Mouse (Mus musculus): Measurements from ENCODE around the gene Palm2. TPM values are rescaled to one million over a fixed set of nuclear protein-coding genes. Genes with fewer than 3 reads are reported as not detected.

Palm2 gene
- total RNA-seq, 2 experiments from 2014 or later: 63.4 to 65.6 TPM

GRCm38 (mm10) chr4:57568268-57569068 is 134.4 kb downstream of the Palm2 start:
- DNase-seq (ENCODE audit: low spot score in 2 of 2): no peak

DNA sequence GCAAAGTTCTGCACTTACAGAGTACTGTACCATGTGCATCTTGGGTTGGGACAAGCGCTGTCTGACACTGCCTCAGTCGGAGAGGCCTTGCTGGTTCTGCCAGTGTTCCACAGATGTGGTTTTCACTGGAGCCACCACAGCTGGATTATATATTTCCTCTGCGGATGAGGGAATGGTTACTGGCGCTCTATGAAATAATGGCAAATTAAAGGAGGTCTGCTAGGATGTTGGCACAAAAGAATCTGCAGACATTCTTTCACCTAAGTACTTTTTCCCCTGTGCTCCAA is 135.0 kb downstream of the Palm2 start:
- no peak for DNase-seq (ENCODE audit: low spot score in 2 of 2)

DNA sequence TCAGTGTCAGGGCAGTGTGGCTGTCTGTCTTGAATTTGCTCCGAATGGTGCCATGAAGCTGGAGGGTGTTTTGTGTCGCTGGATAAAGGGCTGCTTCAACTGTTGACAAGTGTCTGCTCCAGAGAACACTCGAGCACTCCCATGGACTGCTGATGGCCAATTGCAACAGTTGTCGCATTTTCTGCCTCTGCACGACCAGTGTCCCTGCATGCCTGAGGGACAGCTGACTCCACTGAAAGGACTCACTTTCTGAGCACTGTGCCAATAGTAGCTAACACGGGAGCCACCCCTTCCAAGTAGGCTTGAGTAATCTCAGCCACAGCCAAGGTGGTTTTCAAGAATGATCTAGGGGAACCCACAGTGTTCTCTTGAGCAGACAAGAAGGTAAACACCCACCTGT is 135.7 kb downstream of the Palm2 start:
- DNase-seq (ENCODE audit: low spot score in 2 of 2): no peak

GRCm38 (mm10) chr4:57570229-57570628 is 136.2 kb downstream of the Palm2 start:
- DNase-seq (ENCODE audit: low spot score in 2 of 2): no peak

- no peak for DNase-seq (ENCODE audit: low spot score in 2 of 2)
Measured at GRCm38 (mm10) chr4:57574181-57574580, 140.1 kb downstream of the Palm2 start.

GRCm38 (mm10) chr4:57574646-57575045 is 140.6 kb downstream of the Palm2 start:
- DNase-seq (ENCODE audit: low spot score in 2 of 2): no peak

- no peak for DNase-seq (ENCODE audit: low spot score in 2 of 2)
Measured at GRCm38 (mm10) chr4:57575686-57576085, 141.6 kb downstream of the Palm2 start.

DNA sequence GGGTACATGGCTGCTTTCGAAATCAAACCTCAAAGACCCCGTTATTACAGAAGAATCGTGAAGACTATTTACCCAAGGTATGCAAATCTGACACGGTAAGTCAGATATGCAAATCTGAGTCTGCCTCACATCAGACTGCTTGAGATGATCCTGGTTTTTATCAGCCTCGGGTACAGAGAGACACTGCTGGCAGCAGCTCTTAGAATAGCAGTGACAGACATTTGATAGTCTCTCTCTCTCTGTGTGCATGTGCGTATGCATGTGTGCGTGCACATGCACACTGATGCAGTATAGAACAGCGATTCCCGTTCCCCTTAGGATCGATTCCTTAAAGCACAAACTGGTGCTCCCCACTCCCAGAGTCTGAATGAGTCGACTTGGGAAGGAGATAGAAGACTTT is 142.0 kb downstream of the Palm2 start:
- no peak for DNase-seq (ENCODE audit: low spot score in 2 of 2)

GRCm38 (mm10) chr4:57579683-57580082 is 145.6 kb downstream of the Palm2 start:
- DNase-seq (ENCODE audit: low spot score in 2 of 2): no peak

- DNase-seq (ENCODE audit: low spot score in 2 of 2): no peak
Measured at GRCm38 (mm10) chr4:57585281-57585800, 151.3 kb downstream of the Palm2 start.

GRCm38 (mm10) chr4:57586933-57587658 is 153.0 kb downstream of the Palm2 start:
- no peak for DNase-seq (ENCODE audit: low spot score in 2 of 2)

DNA sequence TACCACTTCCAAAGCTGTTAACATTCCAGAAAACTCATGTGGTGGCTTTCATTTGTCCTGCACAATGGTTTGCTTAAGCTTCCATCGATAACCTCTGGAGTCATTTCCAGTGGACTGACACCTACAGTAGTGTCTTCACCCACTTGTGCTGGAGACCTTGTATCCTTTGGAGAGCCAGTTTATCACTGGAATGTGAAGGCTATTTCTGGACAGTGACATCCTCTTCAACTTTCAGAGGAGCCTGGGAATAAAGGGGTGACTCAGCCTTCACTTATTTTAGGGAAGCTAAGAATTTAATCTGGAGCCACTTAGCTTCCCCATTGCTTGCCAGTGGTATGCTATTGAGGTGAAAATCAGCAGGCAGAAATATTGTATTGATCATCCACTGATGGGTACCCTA is 154.3 kb downstream of the Palm2 start:
- no peak for DNase-seq (ENCODE audit: low spot score in 2 of 2)

DNA sequence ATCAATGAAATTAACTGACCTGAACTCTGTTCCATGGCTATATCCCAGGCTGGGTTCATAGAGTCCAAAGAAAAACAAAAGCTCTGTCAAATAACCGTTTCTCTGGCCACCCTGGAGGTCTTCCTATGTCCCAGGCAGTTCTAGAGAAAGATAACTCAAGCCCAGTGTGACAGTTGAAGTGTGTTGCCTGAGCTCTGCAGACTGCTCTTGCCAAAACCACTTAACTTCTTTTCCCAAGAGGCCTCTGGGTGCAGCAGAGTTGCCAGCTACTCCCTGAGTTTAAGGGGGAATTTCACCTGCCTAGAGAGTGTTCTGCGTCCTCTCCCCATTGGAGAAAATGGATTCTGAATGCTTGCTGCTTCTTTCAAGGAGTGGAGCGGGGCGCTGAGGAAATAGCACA is 158.7 kb downstream of the Palm2 start:
- no peak for DNase-seq (ENCODE audit: low spot score in 2 of 2)

DNA sequence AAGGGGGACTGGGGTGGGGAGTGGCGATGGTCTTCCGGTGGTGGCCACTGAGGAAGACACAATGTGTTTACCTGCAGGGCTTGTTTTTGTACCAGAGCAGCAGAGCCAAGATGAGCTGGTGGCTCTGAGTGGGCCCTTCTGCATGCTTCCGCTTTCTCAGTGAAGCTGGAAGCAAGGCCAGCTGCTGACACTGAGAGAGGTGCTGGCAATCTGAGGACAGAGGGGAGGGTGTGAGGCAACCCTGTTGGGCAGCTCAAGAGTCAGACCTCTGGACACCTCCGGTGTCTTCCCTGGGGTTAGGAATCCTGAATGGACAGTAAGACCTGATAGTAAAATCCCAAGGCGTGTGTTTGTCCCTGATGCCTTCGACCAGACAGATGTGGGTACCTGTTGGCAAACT is 165.9 kb downstream of the Palm2 start:
- no peak for DNase-seq (ENCODE audit: low spot score in 2 of 2)

DNA sequence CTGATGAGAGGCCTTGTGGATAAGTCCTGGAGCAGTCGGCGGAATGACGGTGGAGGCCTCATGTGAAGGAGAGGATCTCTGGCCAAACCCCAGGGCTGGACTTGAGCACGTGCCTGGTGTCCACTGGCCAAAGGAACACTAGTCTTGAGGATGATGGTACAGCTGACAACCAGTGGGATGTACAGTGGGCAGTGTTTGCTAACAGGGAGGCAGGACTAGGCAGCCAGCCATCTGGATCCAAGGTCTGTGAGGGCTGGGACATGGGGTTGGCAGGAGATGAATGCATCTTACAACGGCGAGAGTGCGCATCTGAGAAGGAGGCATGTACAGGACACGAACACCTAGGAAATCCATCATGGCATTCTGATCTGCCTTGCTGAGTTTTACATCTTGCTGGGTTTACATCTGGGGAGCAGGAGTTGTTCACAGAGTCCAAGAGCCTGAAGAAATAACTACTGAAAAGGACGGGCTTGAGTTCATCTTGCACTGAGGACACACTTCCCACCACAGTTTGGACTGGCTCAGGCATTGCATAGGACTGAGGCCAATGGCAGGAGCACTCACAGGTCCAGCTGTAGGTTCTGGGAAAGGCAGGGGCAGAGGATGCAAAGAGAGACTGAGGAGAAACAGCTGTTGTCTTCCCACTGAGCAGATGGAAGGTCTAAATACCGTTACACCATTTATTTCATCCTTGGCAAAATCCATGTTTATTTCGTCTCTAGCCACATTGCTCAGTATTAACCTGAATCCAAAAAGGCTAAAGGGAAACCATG is 166.8 kb downstream of the Palm2 start:
- no peak for DNase-seq (ENCODE audit: low spot score in 2 of 2)

GRCm38 (mm10) chr4:57601458-57601835 is 167.4 kb downstream of the Palm2 start:
- no peak for DNase-seq (ENCODE audit: low spot score in 2 of 2)

GRCm38 (mm10) chr4:57601903-57602617 is 168.0 kb downstream of the Palm2 start:
- no peak for DNase-seq (ENCODE audit: low spot score in 2 of 2)

DNA sequence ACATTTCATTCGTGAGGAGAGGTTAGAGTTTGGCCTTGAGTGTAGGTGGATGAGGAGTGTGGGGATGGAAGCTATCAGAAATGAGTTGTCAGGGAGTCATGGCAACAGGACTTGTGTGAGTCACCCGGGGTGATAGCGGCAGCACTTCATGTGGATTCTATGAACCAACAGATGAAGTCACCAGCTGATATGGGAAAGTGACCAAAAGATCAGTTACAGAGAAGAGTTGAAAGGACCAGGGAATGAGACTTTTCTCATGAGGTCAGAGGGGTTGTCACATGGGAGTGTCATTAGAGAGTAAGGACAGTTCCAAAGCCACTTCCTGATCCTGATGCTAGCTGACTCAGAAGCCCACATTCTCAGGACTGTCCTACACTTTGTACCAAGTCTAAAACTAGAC is 172.2 kb downstream of the Palm2 start:
- no peak for DNase-seq (ENCODE audit: low spot score in 2 of 2)

- DNase-seq (ENCODE audit: low spot score in 2 of 2): peak; percentile 90 to 98
Measured at GRCm38 (mm10) chr4:57607247-57607942, 173.3 kb downstream of the Palm2 start.

DNA sequence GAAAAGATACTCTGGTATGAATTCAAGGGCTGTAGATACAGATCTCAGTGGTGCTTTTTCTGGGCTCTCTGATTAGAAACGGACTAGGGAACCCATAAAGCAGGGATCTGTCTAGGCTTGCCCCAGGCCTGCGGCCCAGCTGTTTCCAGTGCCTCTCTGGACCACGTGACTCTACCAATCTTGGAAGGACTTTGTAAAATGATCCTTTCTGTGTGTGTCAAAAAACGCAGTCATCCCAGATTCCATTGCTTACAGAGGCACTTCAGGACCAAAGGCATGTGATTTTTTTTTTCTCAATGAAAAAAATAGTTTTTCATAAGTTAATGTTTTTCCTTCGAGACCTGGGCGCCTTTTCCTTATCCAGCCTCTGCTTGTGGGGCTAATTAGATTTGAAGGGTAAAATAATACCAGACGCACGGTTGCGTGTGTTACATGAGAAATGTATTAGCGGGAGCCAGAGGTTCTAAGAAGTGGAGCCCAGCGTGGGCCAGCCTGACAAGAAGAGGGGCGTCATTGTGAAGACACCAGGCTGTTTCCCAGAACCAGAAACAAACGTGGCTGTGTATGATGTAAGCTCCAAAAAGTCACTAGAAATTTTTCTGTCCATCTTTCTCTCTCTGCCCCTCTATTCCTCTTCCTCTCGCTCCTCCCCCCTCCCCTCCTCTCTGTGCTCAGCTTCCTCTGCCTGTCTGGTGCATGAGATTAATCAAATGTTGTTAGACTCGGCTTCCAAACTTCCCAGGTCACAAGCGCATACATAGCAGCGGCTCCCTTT is 177.4 kb downstream of the Palm2 start:
- no peak for DNase-seq (ENCODE audit: low spot score in 2 of 2)

Measured in left cerebral cortex, adult 18-20 months (tissue).